Mouse (Mus musculus) inflammation-experienced regulatory T-cells (primary cell): ENCODE results near the gene Tdrd7. TPM values are rescaled to one million over a fixed set of nuclear protein-coding genes. Genes with fewer than 3 reads are reported as not detected.

ENCODE experiments used
- polyA plus RNA-seq, 2 experiments: library from polyadenylated mRNA; unstranded; fragments of 100-300 nt; shearing (Covaris generic); gene quantifications; one replicate each; pipeline ENCODE4 v1.2.1; 2017

The Tdrd7 gene
- polyA plus RNA-seq: 10 to 100 TPM in 1 of 2 experiments, 1 to 10 TPM in 1; 8.9 to 14.9 TPM

GRCm38 (mm10) chr4:45964771-45965439, at the start of gene Tdrd7:
TSS of gene Tdrd7 (plus strand) at chr4:45965334.

GRCm38 (mm10) chr4:46038892-46039751, 74.0 kb downstream of the Tdrd7 start, which contains the start of gene Tmod1:
TSS of gene Tmod1 (plus strand) at chr4:46038935.

Other genes starting within 250 kb of the Tdrd7 start
- 1 to 10 TPM; 4.0 to 4.1 TPM for gene Aldh1b1, start 166.3 kb upstream of the Tdrd7 start, polyA plus RNA-seq
- under 1 TPM; 0.16 to 0.25 TPM for gene Igfbpl1, start 138.4 kb upstream of the Tdrd7 start, polyA plus RNA-seq
- under 1 TPM; 0.18 to 0.84 TPM for gene Stra6l, start 116.7 kb upstream of the Tdrd7 start, polyA plus RNA-seq
- gene Ccdc180, start 75.0 kb upstream of the Tdrd7 start, polyA plus RNA-seq: under 1 TPM; 0.08 to 0.39 TPM
- 1 to 10 TPM; 1.7 to 2.9 TPM for gene Tmod1, start 73.6 kb downstream of the Tdrd7 start, polyA plus RNA-seq
- 10 to 100 TPM; 82.4 to 88.6 TPM for gene Ncbp1, start 173.3 kb downstream of the Tdrd7 start, polyA plus RNA-seq
- gene Tstd2, start 173.4 kb downstream of the Tdrd7 start, polyA plus RNA-seq: 10 to 100 TPM; 34.6 to 45.6 TPM
- 10 to 100 TPM; 38.7 to 44.0 TPM for gene Xpa, start 231.0 kb downstream of the Tdrd7 start, polyA plus RNA-seq